Comparison of ENCODE assay signal across 14 mouse cellular contexts in genomic region chr3:66479266-66479665, GRCm38 (mm10).
A peak's percentile ranks its signal among the peaks of the same experiment; 100 is the strongest.
DNase-seq lines count a peak whose midpoint lies in the region; ATAC-seq lines count a peak whose summit lies in the region.
"Had no signal": no experiment of that assay in that cellular context is flagged by ENCODE, and none has a peak within 500 bp of the region (broad histone marks: within the 10 kb centered on the region; RNA-seq: fewer than 3 reads in every experiment).

No protein-coding gene starts in this region.

- DNase-seq in hindbrain, embryonic 11.5 days (ENCODE audit: low spot score) = peak; percentile 3
- no peak for DNase-seq in hindbrain, embryonic 14.5 days (ENCODE audit: low spot score)
- peak; percentile 17 for DNase-seq in retina, embryonic 14.5 days (ENCODE audit: low spot score)
- DNase-seq in retina, postnatal 1 day = no peak
- peak; percentile 40 for DNase-seq in forelimb bud, embryonic 11.5 days (ENCODE audit: low read depth, low spot score)
- no peak for DNase-seq in spleen, postnatal 10 days (ENCODE audit: low spot score in 2 of 2)
- DNase-seq in spleen, postnatal 14 days (ENCODE audit: low spot score in 2 of 2) = no peak
- DNase-seq: adrenal gland, adult 2 months; lung, postnatal 36 days; midbrain, embryonic 14.5 days; thymus, postnatal 4 days had no signal

- H3K27me3 ChIP-seq in hindbrain, embryonic 11.5 days (ENCODE audit: control insufficient read depth, insufficient read depth, low read length) = no peaks in the 10 kb centered on the region
- no peaks in the 10 kb centered on the region for H3K27me3 ChIP-seq in hindbrain, embryonic 14.5 days (ENCODE audit: control insufficient read depth, insufficient read depth, low read length)
- H3K27me3 ChIP-seq: heart, embryonic 12.5 days; neural tube, embryonic 15.5 days had no signal

- H3K4me1 ChIP-seq in hindbrain, embryonic 11.5 days (replicated peaks; ENCODE audit: control insufficient read depth, insufficient read depth, low read length) = no peaks in the 10 kb centered on the region
- H3K4me1 ChIP-seq in hindbrain, embryonic 14.5 days (replicated peaks; ENCODE audit: control insufficient read depth, insufficient read depth, low read length) = no peaks in the 10 kb centered on the region; the same call in none of the 2 replicates
- H3K4me1 ChIP-seq: neural tube, embryonic 15.5 days had no signal

- no peak overlapping the region for H3K4me3 ChIP-seq in hindbrain, embryonic 11.5 days (ENCODE audit: low read depth, low read length)
- no peak overlapping the region for H3K4me3 ChIP-seq in hindbrain, embryonic 14.5 days (replicated peaks; ENCODE audit: low read length)
- H3K4me3 ChIP-seq: heart, embryonic 12.5 days; neural tube, embryonic 15.5 days had no signal

- no peak overlapping the region for H3K9ac ChIP-seq in hindbrain, embryonic 11.5 days (ENCODE audit: low read depth, low read length)
- H3K9ac ChIP-seq in hindbrain, embryonic 14.5 days = no peak overlapping the region
- H3K9ac ChIP-seq: heart, embryonic 12.5 days; liver, embryonic 14.5 days; neural tube, embryonic 15.5 days had no signal

- H3K27ac ChIP-seq in hindbrain, embryonic 11.5 days (ENCODE audit: low read depth, low read length) = no peak overlapping the region
- H3K27ac ChIP-seq in hindbrain, embryonic 14.5 days = no peak overlapping the region
- H3K27ac ChIP-seq: liver, embryonic 14.5 days; neural tube, embryonic 15.5 days had no signal

- no peak for ATAC-seq in hindbrain, embryonic 11.5 days (ENCODE audit: low FRiP score)
- ATAC-seq in hindbrain, embryonic 14.5 days (ENCODE audit: low FRiP score) = no peak

- H3K36me3 ChIP-seq in hindbrain, embryonic 11.5 days (ENCODE audit: control insufficient read depth, insufficient read depth, low read length) = no peaks in the 10 kb centered on the region
- no peaks in the 10 kb centered on the region for H3K36me3 ChIP-seq in hindbrain, embryonic 14.5 days (replicated peaks; ENCODE audit: control insufficient read depth, insufficient read depth)
- H3K36me3 ChIP-seq: heart, embryonic 12.5 days; neural tube, embryonic 15.5 days had no signal

- H3K9me3 ChIP-seq in hindbrain, embryonic 11.5 days (ENCODE audit: control insufficient read depth, low read length) = no peaks in the 10 kb centered on the region
- no peaks in the 10 kb centered on the region for H3K9me3 ChIP-seq in hindbrain, embryonic 14.5 days (ENCODE audit: control insufficient read depth, low read length)
- H3K9me3 ChIP-seq: heart, embryonic 12.5 days; neural tube, embryonic 15.5 days had no signal

- 50% methylated on average over 4 of the region's 4 CpGs for WGBS in hindbrain, embryonic 11.5 days
- whole genome bisulfite sequencing in hindbrain, embryonic 14.5 days = 46% methylated on average over 4 of the region's 4 CpGs

- no peak overlapping the region for H3K4me2 ChIP-seq in hindbrain, embryonic 11.5 days (replicated peaks; ENCODE audit: low read depth, low read length)
- no peak overlapping the region for H3K4me2 ChIP-seq in hindbrain, embryonic 14.5 days (replicated peaks)
- H3K4me2 ChIP-seq: heart, embryonic 12.5 days; neural tube, embryonic 15.5 days had no signal

Comparison
In these comparisons a context has a peak if more than half of its experiments do, and no peak if none do; other contexts are left out.
1. DNase-seq: peak in hindbrain, embryonic 11.5 days (single experiment), retina, embryonic 14.5 days (single experiment) and forelimb bud, embryonic 11.5 days (single experiment); none in hindbrain, embryonic 14.5 days (single experiment), retina, postnatal 1 day (single experiment), spleen, postnatal 10 days (0 of 2) and spleen, postnatal 14 days (0 of 2).